Mouse (Mus musculus) forebrain, embryonic 16.5 days (tissue): ENCODE measurements at regions not wholly inside any gene's neighbourhood (a gene's known extent, or its start where the extent isn't known, plus 50 kb on each side); places are given as distances from the start of the nearest gene placed in this dataset.

Source experiments
- ATAC-seq: fragments of 200-750 bp; cut with Nextera tagmentation; 2 replicates; pipeline ENCODE4 v1.8.0; 2017; ENCODE audit warnings: mild to moderate bottlenecking, moderate library complexity
- H3K27ac ChIP-seq: fragments of 300-500 bp; sonication (generic); 2 replicates; pipeline ENCODE4 v1.5.1; 2014; ENCODE audit warnings: low read length, control low read depth
- H3K27me3 ChIP-seq: fragments of 300-500 bp; sonication (generic); replicated peaks from 2 replicates; pipeline ENCODE4 v1.6.1; 2014; ENCODE audit warnings: low read length; ENCODE audit not compliant: control insufficient read depth, insufficient read depth
- H3K36me3 ChIP-seq: fragments of 300-500 bp; sonication (generic); 2 replicates; pipeline ENCODE4 v1.6.1; 2014; ENCODE audit not compliant: control insufficient read depth, insufficient read depth
- H3K4me1 ChIP-seq: fragments of 300-500 bp; sonication (generic); replicated peaks from 2 replicates; pipeline ENCODE4 v1.6.1; 2014; ENCODE audit warnings: low read length; ENCODE audit not compliant: control insufficient read depth, insufficient read depth
- H3K4me2 ChIP-seq: fragments of 300-500 bp; sonication (generic); 2 replicates; pipeline ENCODE4 v1.6.1; 2014; ENCODE audit warnings: mild to moderate bottlenecking, low read length, control low read depth
- H3K4me3 ChIP-seq: fragments of 300-500 bp; sonication (generic); replicated peaks from 2 replicates; pipeline ENCODE4 v1.5.1; 2014; ENCODE audit warnings: mild to moderate bottlenecking, low read length, control low read depth
- H3K9ac ChIP-seq: fragments of 300-500 bp; sonication (generic); replicated peaks from 2 replicates; pipeline ENCODE4 v1.6.1; 2014; ENCODE audit warnings: low read depth, low read length, control low read depth
- H3K9me3 ChIP-seq: fragments of 300-500 bp; sonication (generic); 2 replicates; pipeline ENCODE4 v1.6.1; 2016; ENCODE audit warnings: low read length; ENCODE audit not compliant: control insufficient read depth
- WGBS: fragments of 180-500 bp; shearing (Covaris S2); extraction: QIAGEN DNeasy Blood & Tissue Kit; methylation state at CpG from one replicate; pipeline ENCODE4 v1.1.7; 2014; 5-methylcytosine and 5-hydroxymethylcytosine counted together

DNA sequence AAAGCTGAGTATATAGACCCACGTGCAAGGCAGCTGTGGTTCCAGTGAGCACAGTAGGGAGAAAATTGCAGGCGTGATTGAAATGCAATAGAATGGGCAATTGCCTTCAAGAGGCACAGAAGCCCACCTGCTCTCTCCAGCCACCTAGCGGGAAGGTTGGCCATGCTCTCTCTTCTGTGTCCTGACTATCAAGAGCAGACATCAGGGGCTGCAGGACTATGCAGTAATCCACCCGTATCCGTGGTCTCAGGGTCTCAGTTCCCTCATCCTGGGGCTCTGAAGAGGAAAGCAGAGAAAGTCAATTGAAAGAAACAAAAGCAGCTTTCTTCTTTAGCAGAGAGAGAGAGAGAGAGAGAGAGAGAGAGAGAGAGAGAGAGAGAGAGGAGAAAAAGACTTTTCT, 112.0 kb upstream of the Arglu1 start:
- ATAC-seq: peak; percentile 52; the same call in 1 of the 2 replicates
- no peak overlapping the region for H3K9ac ChIP-seq

DNA sequence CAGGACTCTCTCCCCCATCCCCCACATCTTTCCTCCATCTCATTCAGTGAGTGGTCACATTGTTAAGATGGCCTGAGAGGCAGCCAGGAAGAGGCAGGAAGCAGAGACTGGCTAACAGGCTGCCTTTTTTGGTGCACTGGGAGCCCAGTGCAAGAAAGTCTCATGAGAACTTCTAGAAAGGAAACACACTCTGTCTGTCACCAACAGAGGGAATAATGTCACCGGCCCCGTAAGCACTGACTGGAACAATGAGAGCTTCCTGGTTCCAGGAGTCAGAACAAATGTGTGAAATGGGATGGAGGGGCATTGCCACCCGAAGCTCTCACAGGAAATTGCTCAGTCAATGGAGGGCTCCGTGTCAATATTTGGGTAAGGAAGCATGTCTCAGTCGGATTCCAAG, 111.3 kb upstream of the Arglu1 start:
- Histone ChIP-seq H3K4me3 (no peak overlapping the region), H3K9me3 (no peaks in the 10 kb centered on the region), H3K4me2 (no peak overlapping the region), H3K9ac (no peak overlapping the region), H3K4me1 (peaks cover 11% of the 10 kb centered on the region), H3K36me3 (no peaks in the 10 kb centered on the region), H3K27ac (peak overlapping the region; percentile 83), H3K27me3 (no peaks in the 10 kb centered on the region)
- WGBS: 73% methylated on average over 5 of the region's 5 CpGs
- ATAC-seq: no peak

More for the DNA sequence above, 112.0 kb upstream of the Arglu1 start:
- H3K4me3 ChIP-seq: no peak overlapping the region
- H3K27me3 ChIP-seq: no peaks in the 10 kb centered on the region
- WGBS: 32% methylated on average over 5 of the region's 5 CpGs
- no peak overlapping the region for H3K4me2 ChIP-seq
- H3K4me1 ChIP-seq: peaks cover 11% of the 10 kb centered on the region
- H3K9me3 ChIP-seq: no peaks in the 10 kb centered on the region
- peak overlapping the region; percentile 83 for H3K27ac ChIP-seq
- no peaks in the 10 kb centered on the region for H3K36me3 ChIP-seq

- Histone ChIP-seq H3K27me3 (no peaks in the 10 kb centered on the region), H3K9ac (no peak overlapping the region), H3K9me3 (no peaks in the 10 kb centered on the region), H3K4me1 (peaks cover 11% of the 10 kb centered on the region), H3K4me3 (no peak overlapping the region), H3K36me3 (no peaks in the 10 kb centered on the region), H3K4me2 (no peak overlapping the region), H3K27ac (no peak overlapping the region)
- 50% methylated on average over 3 of the region's 3 CpGs for WGBS
- ATAC-seq: no peak
Measured at GRCm38 (mm10) chr8:8797521-8797920, 107.2 kb upstream of the Arglu1 start.

DNA sequence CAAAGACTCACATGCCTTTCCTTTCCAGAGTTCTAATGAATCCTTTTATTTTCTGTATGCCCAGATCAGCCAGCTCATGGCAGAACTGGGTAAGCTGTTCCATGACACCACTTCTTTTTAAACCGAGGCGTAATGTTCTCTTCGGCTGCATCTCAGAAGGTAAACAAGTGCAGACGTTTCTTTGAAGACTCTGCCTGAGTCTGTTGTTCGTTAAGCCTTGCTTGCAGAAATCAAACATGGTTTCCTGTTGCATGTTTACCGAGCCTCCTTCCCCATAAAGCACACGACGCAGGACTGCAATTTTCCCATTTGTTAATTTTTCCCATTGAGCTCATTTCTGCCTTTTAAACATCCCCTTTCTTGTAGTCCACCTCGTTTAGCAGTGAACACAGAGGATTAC, 106.6 kb upstream of the Arglu1 start:
- peaks cover 6% of the 10 kb centered on the region; the same call in 1 of the 2 replicates for H3K4me1 ChIP-seq
- no peaks in the 10 kb centered on the region for H3K27me3 ChIP-seq
- 32% methylated on average over 9 of the region's 9 CpGs for WGBS

DNA sequence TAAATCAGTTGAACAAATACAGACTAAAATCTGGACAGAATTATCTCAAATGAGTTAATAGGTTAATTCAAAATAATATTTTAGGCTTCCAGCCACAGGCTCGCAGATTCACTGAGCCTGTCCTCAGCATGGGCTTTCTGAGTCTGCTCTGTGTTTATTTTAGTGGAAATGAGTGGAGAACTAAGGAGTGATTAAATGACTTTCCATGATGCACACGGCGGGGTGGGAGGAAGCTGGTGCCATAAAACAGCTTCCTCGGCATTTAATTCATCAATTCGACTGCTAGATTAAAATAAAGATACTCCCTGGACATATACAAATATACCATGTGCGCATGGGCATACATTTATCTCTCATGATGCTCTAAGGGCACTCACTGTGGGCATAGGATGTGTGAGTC, 104.4 kb upstream of the Arglu1 start:
- no peak overlapping the region for H3K9ac ChIP-seq
- no peak overlapping the region for H3K27ac ChIP-seq
- H3K9me3 ChIP-seq: no peaks in the 10 kb centered on the region
- no peak overlapping the region for H3K4me3 ChIP-seq
- WGBS: 88% methylated on average over 6 of the region's 6 CpGs
- H3K36me3 ChIP-seq: no peaks in the 10 kb centered on the region
- H3K4me2 ChIP-seq: no peak overlapping the region
- peaks cover 2% of the 10 kb centered on the region; the same call in 1 of the 2 replicates for H3K4me1 ChIP-seq
- no peak for ATAC-seq
- no peaks in the 10 kb centered on the region for H3K27me3 ChIP-seq

More for the DNA sequence above, 106.6 kb upstream of the Arglu1 start:
- Histone ChIP-seq H3K9me3 (no peaks in the 10 kb centered on the region), H3K4me3 (no peak overlapping the region), H3K36me3 (no peaks in the 10 kb centered on the region), H3K9ac (no peak overlapping the region), H3K27ac (no peak overlapping the region), H3K4me2 (no peak overlapping the region)
- ATAC-seq: no peak

GRCm38 (mm10) chr8:8779931-8780330, 89.6 kb upstream of the Arglu1 start:
- 61% methylated on average over 15 of the region's 15 CpGs for WGBS
- no peaks in the 10 kb centered on the region for H3K4me1 ChIP-seq
- no peak overlapping the region for H3K4me3 ChIP-seq
- H3K4me2 ChIP-seq: no peak overlapping the region
- H3K27me3 ChIP-seq: no peaks in the 10 kb centered on the region
- H3K9ac ChIP-seq: no peak overlapping the region
- H3K27ac ChIP-seq: no peak overlapping the region
- H3K36me3 ChIP-seq: no peaks in the 10 kb centered on the region
- H3K9me3 ChIP-seq: no peaks in the 10 kb centered on the region
- ATAC-seq: no peak

DNA sequence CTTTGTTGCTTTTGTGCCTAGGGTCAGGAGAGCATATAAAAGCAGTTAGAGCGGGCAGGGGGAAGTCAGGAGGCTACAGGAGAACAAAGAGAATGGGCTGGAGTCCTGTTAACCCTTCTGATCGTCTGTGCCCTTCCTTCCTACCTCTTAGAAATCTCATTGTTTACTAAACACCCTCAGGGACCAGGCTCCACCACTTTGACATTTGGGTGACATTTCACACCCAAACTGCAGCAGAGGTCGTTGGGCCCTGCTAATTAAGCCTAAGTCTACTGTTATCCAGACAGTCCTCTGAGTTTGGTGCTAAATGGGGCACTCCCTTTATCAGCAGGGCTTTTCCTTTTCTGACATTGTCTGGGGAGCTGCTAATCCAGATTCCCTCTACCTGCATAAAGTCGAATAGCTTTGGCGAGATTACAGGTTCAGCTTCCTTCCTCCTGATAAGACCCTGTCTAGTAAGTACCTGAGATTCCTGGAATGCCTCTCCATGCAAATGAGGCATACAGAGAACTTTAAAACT, 84.2 kb upstream of the Arglu1 start:
- Histone ChIP-seq H3K4me1 (no peaks in the 10 kb centered on the region), H3K27ac (no peak overlapping the region), H3K4me2 (no peak overlapping the region), H3K9ac (no peak overlapping the region), H3K36me3 (no peaks in the 10 kb centered on the region), H3K4me3 (no peak overlapping the region), H3K27me3 (no peaks in the 10 kb centered on the region), H3K9me3 (no peaks in the 10 kb centered on the region)
- ATAC-seq: no peak
- WGBS: 16% methylated on average over 5 of the region's 5 CpGs

DNA sequence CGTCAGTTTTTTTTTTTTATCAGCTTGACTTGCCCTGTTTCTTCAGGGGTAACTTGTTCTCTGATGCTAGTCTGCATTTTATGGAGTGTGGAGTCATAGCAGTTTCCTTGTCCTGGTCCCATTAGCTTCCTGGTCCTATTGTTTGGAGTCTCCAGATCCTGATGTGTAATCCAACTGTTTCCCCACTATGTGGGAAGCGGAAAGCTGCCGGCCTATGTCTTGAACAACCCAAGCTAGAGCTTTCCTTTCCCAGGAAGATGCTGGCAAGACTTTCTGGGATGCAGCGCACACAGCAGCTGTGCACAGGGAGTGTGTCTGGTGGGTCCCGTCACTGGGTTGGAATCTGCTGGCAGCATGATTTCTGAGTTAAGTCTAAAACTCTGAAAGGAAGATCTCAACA, 82.1 kb upstream of the Arglu1 start:
- Histone ChIP-seq H3K27ac (no peak overlapping the region), H3K4me1 (no peaks in the 10 kb centered on the region), H3K4me2 (no peak overlapping the region), H3K4me3 (no peak overlapping the region), H3K9ac (no peak overlapping the region), H3K9me3 (no peaks in the 10 kb centered on the region), H3K27me3 (no peaks in the 10 kb centered on the region), H3K36me3 (no peaks in the 10 kb centered on the region)
- no peak for ATAC-seq
- WGBS: 81% methylated on average over 5 of the region's 5 CpGs

GRCm38 (mm10) chr8:8770397-8770796, 80.1 kb upstream of the Arglu1 start:
- no peaks in the 10 kb centered on the region for H3K36me3 ChIP-seq
- no peak overlapping the region for H3K9ac ChIP-seq
- H3K4me3 ChIP-seq: no peak overlapping the region
- WGBS: 87% methylated on average over 8 of the region's 8 CpGs
- no peak for ATAC-seq
- no peak overlapping the region for H3K27ac ChIP-seq
- no peaks in the 10 kb centered on the region for H3K9me3 ChIP-seq
- no peaks in the 10 kb centered on the region for H3K27me3 ChIP-seq
- no peak overlapping the region for H3K4me2 ChIP-seq
- no peaks in the 10 kb centered on the region for H3K4me1 ChIP-seq

DNA sequence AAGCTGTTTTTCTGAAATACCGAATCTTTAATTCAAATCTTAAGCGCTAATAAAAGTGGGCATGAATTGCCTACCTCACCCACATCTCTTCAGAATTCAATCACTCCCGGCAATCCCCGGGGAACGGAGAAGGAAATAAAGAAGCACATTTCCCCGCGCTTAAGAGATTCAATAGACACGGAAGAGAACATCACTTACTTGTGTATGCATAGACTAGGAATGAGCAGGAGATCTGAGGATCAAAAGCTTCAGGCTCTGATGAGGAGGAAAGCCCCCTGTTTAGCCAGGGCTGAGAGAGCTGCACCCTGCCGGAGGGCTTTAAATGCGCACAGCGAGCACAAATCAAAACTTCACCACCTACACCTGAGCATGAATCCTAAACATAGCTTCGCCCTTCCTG, 72.0 kb upstream of the Arglu1 start:
- H3K4me2 ChIP-seq: no peak overlapping the region
- H3K4me1 ChIP-seq: no peaks in the 10 kb centered on the region
- WGBS: 67% methylated on average over 12 of the region's 12 CpGs
- H3K9ac ChIP-seq: no peak overlapping the region
- peak overlapping the region; percentile 10; the same call in 1 of the 2 replicates for H3K27ac ChIP-seq
- no peaks in the 10 kb centered on the region for H3K27me3 ChIP-seq
- ATAC-seq: no peak; the same call in 1 of the 2 replicates
- H3K4me3 ChIP-seq: no peak overlapping the region
- no peaks in the 10 kb centered on the region for H3K9me3 ChIP-seq
- H3K36me3 ChIP-seq: no peaks in the 10 kb centered on the region
